Mouse (Mus musculus): ENCODE results near the gene Irak3.

DNA sequence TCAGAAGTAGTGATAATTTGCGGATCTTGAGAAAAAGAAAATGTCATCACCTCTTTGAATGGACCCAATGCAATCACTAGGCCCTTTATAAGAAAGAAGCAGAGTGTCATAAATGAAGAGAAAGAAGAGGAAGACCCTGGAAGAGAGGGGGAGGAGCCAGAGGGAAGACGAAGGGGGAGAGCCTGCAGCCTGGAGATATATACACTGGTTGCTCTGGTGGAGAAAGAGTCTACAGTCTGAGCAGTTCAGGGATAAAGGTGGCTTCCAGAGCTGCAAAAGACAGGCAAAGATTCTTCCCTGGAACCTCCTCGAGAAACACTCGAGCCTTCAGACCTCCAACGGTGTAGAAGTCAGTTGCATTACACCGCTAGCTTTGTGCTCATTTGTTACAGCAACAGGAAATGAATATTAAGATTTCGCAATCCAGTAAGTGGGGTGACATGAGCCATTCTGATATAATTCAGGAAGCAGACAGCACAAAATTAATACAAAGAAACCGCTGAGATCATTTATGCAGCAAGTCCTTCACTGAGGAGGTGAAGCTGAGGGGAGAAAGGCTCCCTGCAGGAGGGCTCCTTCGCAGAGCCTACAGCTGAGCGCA lies 60.9 kb downstream of the Irak3 start:
- TF ChIP-seq CTCF (IDR thresholded peaks at IDR 0.05; ENCODE audit: low read depth), result no peak
- no peak for TF ChIP-seq EP300 (optimal IDR thresholded peaks at IDR 0.05)

Data from stomach, postnatal 0 days (tissue).